Mouse (Mus musculus): ENCODE measurements around the gene Col4a4.

The Col4a4 gene

GRCm38 (mm10) chr1:82578320-82578719, 8.3 kb downstream of the Col4a4 start:
- DNase-seq (ENCODE audit: low read depth in 2 of 2, low spot score in 2 of 2): no peak

- no peak for DNase-seq (ENCODE audit: low read depth in 2 of 2, low spot score in 2 of 2)
Observed at GRCm38 (mm10) chr1:82577915-82578314, 8.7 kb downstream of the Col4a4 start.

- DNase-seq (ENCODE audit: low read depth in 2 of 2, low spot score in 2 of 2): no peak
Observed at GRCm38 (mm10) chr1:82577339-82577738, 9.3 kb downstream of the Col4a4 start.

- no peak for DNase-seq (ENCODE audit: low read depth in 2 of 2, low spot score in 2 of 2)
Observed at GRCm38 (mm10) chr1:82576182-82576581, 10.5 kb downstream of the Col4a4 start.

GRCm38 (mm10) chr1:82575681-82576080, 11.0 kb downstream of the Col4a4 start:
- DNase-seq (ENCODE audit: low read depth in 2 of 2, low spot score in 2 of 2): no peak

- DNase-seq (ENCODE audit: low read depth in 2 of 2, low spot score in 2 of 2): no peak
Observed at GRCm38 (mm10) chr1:82571758-82572157, 14.9 kb downstream of the Col4a4 start.

GRCm38 (mm10) chr1:82569405-82569804, 17.2 kb downstream of the Col4a4 start:
- DNase-seq (ENCODE audit: low read depth in 2 of 2, low spot score in 2 of 2): no peak

- no peak for DNase-seq (ENCODE audit: low read depth in 2 of 2, low spot score in 2 of 2)
Observed at GRCm38 (mm10) chr1:82560223-82560622, 26.4 kb downstream of the Col4a4 start.

GRCm38 (mm10) chr1:82554889-82555288, 31.8 kb downstream of the Col4a4 start:
- DNase-seq (ENCODE audit: low read depth in 2 of 2, low spot score in 2 of 2): no peak

- DNase-seq (ENCODE audit: low read depth in 2 of 2, low spot score in 2 of 2): no peak
Observed at GRCm38 (mm10) chr1:82554443-82554850, 32.2 kb downstream of the Col4a4 start.

GRCm38 (mm10) chr1:82545199-82545960, 41.3 kb downstream of the Col4a4 start:
- DNase-seq (ENCODE audit: low read depth in 2 of 2, low spot score in 2 of 2): no peak

GRCm38 (mm10) chr1:82544419-82545185, 42.0 kb downstream of the Col4a4 start:
- no peak for DNase-seq (ENCODE audit: low read depth in 2 of 2, low spot score in 2 of 2)

- no peak for DNase-seq (ENCODE audit: low read depth in 2 of 2, low spot score in 2 of 2)
Observed at GRCm38 (mm10) chr1:82543934-82544333, 42.7 kb downstream of the Col4a4 start.

- DNase-seq (ENCODE audit: low read depth in 2 of 2, low spot score in 2 of 2): no peak
Observed at GRCm38 (mm10) chr1:82540056-82540455, 46.6 kb downstream of the Col4a4 start.

- no peak for DNase-seq (ENCODE audit: low read depth in 2 of 2, low spot score in 2 of 2)
Observed at GRCm38 (mm10) chr1:82537848-82538247, 48.8 kb downstream of the Col4a4 start.

- DNase-seq (ENCODE audit: low read depth in 2 of 2, low spot score in 2 of 2): no peak
Observed at GRCm38 (mm10) chr1:82536515-82537174, 50.0 kb downstream of the Col4a4 start.

GRCm38 (mm10) chr1:82527931-82528330, 58.7 kb downstream of the Col4a4 start:
- no peak for DNase-seq (ENCODE audit: low read depth in 2 of 2, low spot score in 2 of 2)

- no peak for DNase-seq (ENCODE audit: low read depth in 2 of 2, low spot score in 2 of 2)
Observed at GRCm38 (mm10) chr1:82491954-82492353, 94.7 kb downstream of the Col4a4 start.

- DNase-seq (ENCODE audit: low read depth in 2 of 2, low spot score in 2 of 2): no peak
Observed at GRCm38 (mm10) chr1:82486371-82486770, 100.3 kb downstream of the Col4a4 start.

- DNase-seq (ENCODE audit: low read depth in 2 of 2, low spot score in 2 of 2): no peak
Observed at GRCm38 (mm10) chr1:82482371-82482770, 104.3 kb downstream of the Col4a4 start.

- DNase-seq (ENCODE audit: low read depth in 2 of 2, low spot score in 2 of 2): no peak
Observed at GRCm38 (mm10) chr1:82479696-82480487, 106.8 kb downstream of the Col4a4 start.
